Mouse (Mus musculus) limb, embryonic 12.5 days (tissue): ENCODE measurements around the gene Nup153. TPM values are rescaled to one million over a fixed set of nuclear protein-coding genes. Genes with fewer than 3 reads are reported as not detected.
A peak's percentile ranks its signal among the peaks of the same experiment; 100 is the strongest.

ENCODE experiments used
- ATAC-seq: fragments of 200-750 bp; cut with Nextera tagmentation; 2 replicates; pipeline ENCODE4 v1.8.0; 2017; ENCODE audit warnings: low read depth, moderate TSS enrichment; ENCODE audit not compliant: insufficient number of reproducible peaks, insufficient read depth, low FRiP score, low TSS enrichment
- H3K27ac ChIP-seq: fragments of 300-500 bp; sonication (generic); 2 replicates; pipeline ENCODE4 v1.5.1; 2016; ENCODE audit warnings: mild to moderate bottlenecking, moderate library complexity
- H3K27me3 ChIP-seq: fragments of 300-500 bp; sonication (generic); 2 replicates; pipeline ENCODE4 v1.6.1; 2016; ENCODE audit warnings: mild to moderate bottlenecking, moderate library complexity
- H3K36me3 ChIP-seq: fragments of 300-500 bp; sonication (generic); 2 replicates; pipeline ENCODE4 v1.6.1; 2016; ENCODE audit warnings: mild to moderate bottlenecking, moderate library complexity
- H3K4me1 ChIP-seq: fragments of 300-500 bp; sonication (generic); replicated peaks from 2 replicates; pipeline ENCODE4 v1.6.1; 2016
- H3K4me2 ChIP-seq: fragments of 300-500 bp; sonication (generic); 2 replicates; pipeline ENCODE4 v1.6.1; 2016; ENCODE audit warnings: mild to moderate bottlenecking, moderate library complexity
- H3K4me3 ChIP-seq: fragments of 300-500 bp; sonication (generic); replicated peaks from 2 replicates; pipeline ENCODE4 v1.5.1; 2016; ENCODE audit warnings: mild to moderate bottlenecking
- H3K9ac ChIP-seq: fragments of 300-500 bp; sonication (generic); replicated peaks from 2 replicates; pipeline ENCODE4 v1.6.1; 2016; ENCODE audit warnings: mild to moderate bottlenecking, moderate library complexity
- H3K9me3 ChIP-seq: fragments of 300-500 bp; sonication (generic); 2 replicates; pipeline ENCODE4 v1.6.1; 2016; ENCODE audit warnings: mild to moderate bottlenecking, moderate library complexity
- WGBS: fragments of 180-500 bp; shearing (Covaris S2); methylation state at CpG from one replicate; pipeline ENCODE4 v1.1.7; 2016; 5-methylcytosine and 5-hydroxymethylcytosine counted together
- polyA plus RNA-seq: library from polyadenylated mRNA; unstranded; fragments of >200 nt; fragmentation: Nextera tagmentation; extraction: Ambion mirVana; gene quantifications from 2 replicates; pipeline ENCODE4 v1.2.1, GENCODE M21; 2016

Nup153 gene
- polyA plus RNA-seq, 1 experiment from 2014 or later, result 41.0 TPM

DNA sequence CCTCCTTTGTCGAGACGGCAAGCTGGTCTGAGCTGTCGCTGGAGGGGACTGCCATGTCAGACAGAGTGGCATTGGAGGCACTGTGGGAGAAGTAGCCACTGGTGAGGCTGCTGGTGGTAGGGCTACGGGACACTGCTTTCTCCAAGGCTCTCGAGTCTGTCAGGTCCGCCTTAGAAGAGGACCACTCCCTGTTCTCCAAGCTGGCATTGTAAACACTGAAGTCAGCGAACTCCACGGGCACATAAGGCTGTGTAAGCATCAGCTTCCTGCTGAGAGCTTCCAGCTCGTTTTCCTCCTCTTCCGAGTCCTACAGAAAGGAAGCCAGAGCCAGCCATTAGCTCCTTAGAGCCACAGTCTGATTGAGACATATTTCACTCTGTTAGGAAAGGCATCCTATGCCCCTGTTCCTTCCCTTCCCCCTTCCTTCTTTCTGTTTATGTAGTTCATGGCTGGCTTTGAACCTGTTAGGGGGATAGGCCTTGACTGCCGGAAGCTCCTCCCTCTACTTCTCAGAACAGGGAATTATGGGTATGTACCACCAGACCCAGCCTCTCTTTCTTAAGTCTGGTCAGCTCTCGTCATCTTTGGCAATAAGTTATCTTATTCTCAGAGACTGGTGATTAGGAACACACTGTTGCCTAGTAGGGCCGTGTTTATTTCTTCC, 25.0 kb upstream of the Nup153 start:
- peaks cover 38% of the 10 kb centered on the region for H3K36me3 ChIP-seq
- H3K4me2 ChIP-seq, result no peak overlapping the region
- WGBS, result 81% methylated on average over 13 of the region's 13 CpGs
- no peak for ATAC-seq
- H3K9ac ChIP-seq, result no peak overlapping the region
- no peak overlapping the region for H3K4me3 ChIP-seq
- H3K4me1 ChIP-seq, result no peaks in the 10 kb centered on the region
- H3K27me3 ChIP-seq, result no peaks in the 10 kb centered on the region
- H3K9me3 ChIP-seq, result no peaks in the 10 kb centered on the region
- no peak overlapping the region for H3K27ac ChIP-seq

- no peak for ATAC-seq
- H3K4me2 ChIP-seq, result no peak overlapping the region
- no peaks in the 10 kb centered on the region for H3K27me3 ChIP-seq
- H3K4me3 ChIP-seq, result no peak overlapping the region
- peaks cover 32% of the 10 kb centered on the region for H3K36me3 ChIP-seq
- 83% methylated on average over 5 of the region's 5 CpGs for WGBS
- no peak overlapping the region for H3K27ac ChIP-seq
- no peak overlapping the region for H3K9ac ChIP-seq
- no peaks in the 10 kb centered on the region for H3K4me1 ChIP-seq
- H3K9me3 ChIP-seq, result no peaks in the 10 kb centered on the region
Measured at GRCm38 (mm10) chr13:46748138-46748873, 20.6 kb upstream of the Nup153 start.

DNA sequence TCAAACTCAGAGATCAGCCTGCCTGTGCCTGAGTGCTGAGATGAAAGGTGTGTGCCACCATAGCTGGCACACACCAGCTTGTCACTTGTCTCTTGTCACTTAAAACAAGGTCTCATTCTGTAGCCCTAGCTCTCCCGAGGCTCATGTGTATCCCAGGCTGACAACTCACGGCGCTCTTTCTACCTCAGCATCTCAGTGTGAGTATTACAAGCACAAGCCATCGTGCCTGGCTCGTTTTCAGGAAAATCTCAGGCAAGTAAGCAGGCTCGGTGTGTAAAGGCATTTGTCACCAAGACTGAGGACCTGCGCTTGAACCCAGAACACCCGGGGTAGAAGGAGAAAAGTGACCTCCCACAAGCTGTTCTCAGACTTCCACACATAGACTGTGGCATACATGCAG, 16.1 kb upstream of the Nup153 start:
- Histone ChIP-seq H3K27me3 (no peaks in the 10 kb centered on the region), H3K27ac (no peak overlapping the region), H3K9ac (no peak overlapping the region), H3K4me3 (no peak overlapping the region), H3K36me3 (no peaks in the 10 kb centered on the region), H3K9me3 (no peaks in the 10 kb centered on the region), H3K4me1 (no peaks in the 10 kb centered on the region), H3K4me2 (no peak overlapping the region)
- WGBS, result 81% methylated on average over 8 of the region's 8 CpGs
- ATAC-seq, result no peak

DNA sequence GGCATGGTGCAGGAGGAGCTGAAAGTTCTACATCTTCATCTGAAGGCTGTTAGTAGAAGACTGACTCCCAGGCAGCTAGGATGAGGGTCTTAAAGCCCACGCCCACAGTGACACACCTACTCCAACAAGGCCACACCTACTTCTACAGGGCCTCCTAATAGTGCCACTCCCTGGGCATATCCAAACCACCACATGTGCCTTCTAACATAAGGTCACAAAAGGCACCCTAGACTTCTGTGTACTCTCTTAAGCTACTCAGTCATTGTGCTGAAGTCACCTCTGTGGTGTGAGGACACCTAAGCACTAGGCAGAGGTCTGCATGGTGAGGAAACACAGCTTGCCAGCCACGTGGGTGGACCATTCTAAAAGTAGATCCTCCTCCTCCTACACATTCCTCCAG, 14.6 kb upstream of the Nup153 start:
- Histone ChIP-seq H3K9me3 (no peaks in the 10 kb centered on the region), H3K27me3 (no peaks in the 10 kb centered on the region), H3K9ac (no peak overlapping the region), H3K4me2 (no peak overlapping the region), H3K4me1 (no peaks in the 10 kb centered on the region), H3K36me3 (no peaks in the 10 kb centered on the region), H3K4me3 (no peak overlapping the region), H3K27ac (no peak overlapping the region)
- WGBS, result 67% methylated on average over 2 of the region's 2 CpGs
- no peak for ATAC-seq

DNA sequence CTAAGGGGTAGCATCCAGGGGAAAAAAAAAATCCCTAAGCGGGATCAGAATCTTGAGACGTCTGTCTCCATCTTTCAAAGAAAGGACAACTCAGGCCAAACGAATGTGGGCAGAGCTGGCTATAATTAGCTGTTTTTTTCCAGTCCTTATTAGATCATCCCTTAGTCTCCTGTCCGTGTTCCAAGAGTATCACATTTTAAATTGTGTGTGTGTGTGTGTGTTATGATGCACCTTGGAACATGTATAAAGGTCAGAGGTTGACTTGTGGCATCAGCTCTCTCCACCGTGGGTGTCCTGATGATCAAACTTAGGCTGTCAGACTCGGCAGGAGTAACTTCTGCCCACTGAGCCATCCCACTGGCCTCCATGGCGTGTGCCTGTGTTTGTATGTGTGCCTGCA, 11.7 kb upstream of the Nup153 start:
- WGBS, result 79% methylated on average over 7 of the region's 7 CpGs
- Histone ChIP-seq H3K36me3 (no peaks in the 10 kb centered on the region), H3K9ac (no peak overlapping the region), H3K27me3 (no peaks in the 10 kb centered on the region), H3K4me1 (peaks cover 6% of the 10 kb centered on the region; the same call in 1 of the 2 replicates), H3K4me3 (no peak overlapping the region), H3K9me3 (no peaks in the 10 kb centered on the region), H3K27ac (no peak overlapping the region), H3K4me2 (no peak overlapping the region)
- ATAC-seq, result no peak

DNA sequence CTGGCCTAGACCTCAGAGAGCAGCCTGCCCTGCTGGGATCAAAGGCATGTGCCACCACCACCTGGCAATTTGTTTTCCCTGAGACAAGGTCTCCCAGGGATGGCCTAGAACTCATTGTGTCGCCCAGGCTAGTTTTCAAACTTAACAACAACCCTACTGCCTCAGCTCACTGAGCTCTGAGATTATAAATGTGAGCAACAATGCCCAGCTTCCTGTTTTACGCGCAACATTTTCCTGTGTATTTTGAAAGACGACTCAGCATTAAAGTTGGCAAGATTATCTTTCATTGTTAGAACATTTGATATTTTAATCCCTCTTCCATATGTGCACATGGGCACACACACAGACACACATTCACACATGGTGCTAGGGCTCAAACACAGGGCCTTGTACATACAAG, 9.7 kb upstream of the Nup153 start:
- Histone ChIP-seq H3K36me3 (no peaks in the 10 kb centered on the region), H3K4me1 (peaks cover 6% of the 10 kb centered on the region; the same call in 1 of the 2 replicates), H3K27me3 (no peaks in the 10 kb centered on the region), H3K9ac (no peak overlapping the region), H3K4me2 (no peak overlapping the region), H3K4me3 (no peak overlapping the region), H3K27ac (no peak overlapping the region), H3K9me3 (no peaks in the 10 kb centered on the region)
- WGBS, result 78% methylated on average over 4 of the region's 4 CpGs
- ATAC-seq, result no peak

- Histone ChIP-seq H3K27ac (0 out of 2 replicates have a peak overlapping the region, but pooled peaks have one; percentile 41), H3K4me1 (peaks cover 6% of the 10 kb centered on the region; the same call in 1 of the 2 replicates)
- WGBS, result 3% methylated on average over 12 of the region's 12 CpGs
Measured at GRCm38 (mm10) chr13:46736479-46736865, 8.7 kb upstream of the Nup153 start.

DNA sequence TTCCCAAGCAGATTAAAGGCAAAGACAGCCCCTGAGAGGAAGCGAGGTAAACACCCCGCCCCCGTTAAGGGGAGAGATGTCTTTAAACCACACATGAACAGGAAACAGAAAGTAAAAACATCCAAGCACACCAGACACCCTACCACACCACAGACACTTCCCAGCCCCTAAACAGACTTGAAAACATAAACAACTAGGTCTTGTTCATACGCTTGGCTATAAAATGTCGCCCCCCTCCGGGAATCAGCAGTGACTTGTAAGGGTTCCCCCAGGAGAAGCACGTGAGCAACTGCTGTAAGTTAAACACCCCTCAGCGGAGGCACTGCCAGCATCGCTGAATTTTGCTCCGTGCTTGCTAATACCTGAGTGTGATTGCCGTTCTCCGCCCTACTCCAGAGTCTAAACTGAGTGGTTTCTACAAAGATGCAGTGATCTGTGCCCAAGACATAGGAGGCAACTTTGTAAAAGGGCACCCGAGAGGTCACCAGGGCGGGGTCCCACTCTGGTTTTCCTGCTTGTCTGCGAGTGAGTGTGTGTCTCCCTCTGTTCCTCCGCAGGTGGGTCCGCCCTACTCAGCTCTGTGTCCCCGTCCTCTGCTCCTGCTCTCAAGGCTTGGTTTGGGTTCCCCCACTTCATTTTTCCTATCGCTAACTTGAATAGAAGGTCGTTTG, 8.2 kb upstream of the Nup153 start:
- Histone ChIP-seq H3K9ac (peak overlapping the region; percentile 64), H3K4me3 (peak overlapping the region; percentile 47), H3K4me2 (peak overlapping the region; percentile 88), H3K9me3 (no peaks in the 10 kb centered on the region), H3K36me3 (no peaks in the 10 kb centered on the region), H3K27ac (0 out of 2 replicates have a peak overlapping the region, but pooled peaks have one; percentile 41), H3K27me3 (no peaks in the 10 kb centered on the region), H3K4me1 (peaks cover 6% of the 10 kb centered on the region; the same call in 1 of the 2 replicates)
- ATAC-seq, result peak; percentile 83
- under 1% methylated on average over 20 of the region's 20 CpGs for WGBS

More at GRCm38 (mm10) chr13:46736479-46736865, 8.7 kb upstream of the Nup153 start:
- Histone ChIP-seq H3K36me3 (no peaks in the 10 kb centered on the region), H3K4me2 (peak overlapping the region; percentile 88), H3K4me3 (peak overlapping the region; percentile 47), H3K9ac (peak overlapping the region; percentile 64), H3K9me3 (no peaks in the 10 kb centered on the region), H3K27me3 (no peaks in the 10 kb centered on the region)
- no peak for ATAC-seq

DNA sequence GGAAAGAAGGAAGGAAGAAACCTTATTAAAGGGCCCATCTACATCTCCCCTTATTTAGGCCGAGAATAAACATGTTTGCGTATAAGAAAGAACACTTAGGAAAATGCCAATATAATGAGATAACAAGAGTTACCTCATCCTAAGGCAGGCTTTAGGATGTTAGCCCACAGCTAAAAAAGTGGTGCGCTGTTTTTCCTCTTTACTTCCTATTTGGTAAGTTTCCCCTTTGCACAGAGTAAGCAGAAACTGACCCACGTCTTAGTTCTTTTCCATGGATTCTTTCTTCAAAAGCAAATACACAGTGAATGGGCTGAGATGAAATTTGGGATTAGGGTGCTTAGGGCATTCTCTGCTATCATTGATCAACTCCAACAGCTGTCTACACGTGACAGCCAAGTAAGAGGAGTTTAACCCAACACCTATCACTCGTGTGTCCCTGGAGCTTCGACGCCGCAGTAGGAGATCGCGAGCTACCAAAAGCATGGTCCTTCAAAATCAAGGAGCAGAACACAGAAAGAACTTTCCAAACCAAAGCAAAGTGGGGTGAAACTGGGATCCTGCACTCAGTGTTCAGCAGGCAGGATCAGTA, 7.6 kb upstream of the Nup153 start:
- Histone ChIP-seq H3K27ac (0 out of 2 replicates have a peak overlapping the region, but pooled peaks have one; percentile 20), H3K4me3 (peak overlapping the region; percentile 47), H3K9ac (peak overlapping the region; percentile 64), H3K4me2 (peak overlapping the region; percentile 88), H3K9me3 (no peaks in the 10 kb centered on the region), H3K27me3 (no peaks in the 10 kb centered on the region), H3K4me1 (peaks cover 6% of the 10 kb centered on the region; the same call in 1 of the 2 replicates), H3K36me3 (no peaks in the 10 kb centered on the region)
- 38% methylated on average over 11 of the region's 11 CpGs for WGBS
- no peak for ATAC-seq

- Histone ChIP-seq H3K36me3 (no peaks in the 10 kb centered on the region), H3K27ac (no peak overlapping the region), H3K9ac (no peak overlapping the region), H3K27me3 (no peaks in the 10 kb centered on the region), H3K4me3 (no peak overlapping the region), H3K4me1 (peaks cover 7% of the 10 kb centered on the region), H3K9me3 (no peaks in the 10 kb centered on the region), H3K4me2 (no peak overlapping the region)
- no peak for ATAC-seq
- WGBS, result 59% methylated on average over 2 of the region's 2 CpGs
Measured at GRCm38 (mm10) chr13:46729998-46730397, 2.3 kb upstream of the Nup153 start.

DNA sequence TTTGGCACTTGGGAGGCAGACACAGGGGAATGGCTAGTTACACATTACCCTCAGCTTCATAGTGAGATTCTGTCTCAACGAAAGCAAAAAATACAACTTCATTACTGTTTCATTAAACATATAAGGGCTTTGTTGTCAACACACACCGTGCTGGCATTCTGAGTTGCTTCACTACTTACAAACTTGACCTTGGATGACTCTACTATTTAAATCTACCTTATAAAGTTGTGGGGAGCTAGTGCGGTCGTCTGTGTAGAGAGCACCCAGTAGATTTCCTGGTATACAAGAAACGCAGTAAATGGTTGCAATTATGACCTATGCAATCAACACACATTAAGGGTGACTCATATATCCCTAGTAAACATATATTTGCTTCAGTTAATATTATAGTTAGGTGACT, 671 bp upstream of the Nup153 start:
- Histone ChIP-seq H3K9me3 (no peaks in the 10 kb centered on the region), H3K4me2 (peak overlapping the region; percentile 73), H3K36me3 (no peaks in the 10 kb centered on the region), H3K9ac (peak overlapping the region; percentile 52), H3K4me1 (peaks cover 12% of the 10 kb centered on the region), H3K4me3 (peak overlapping the region; percentile 99), H3K27me3 (no peaks in the 10 kb centered on the region), H3K27ac (peak overlapping the region; percentile 59)
- 28% methylated on average over 5 of the region's 5 CpGs for WGBS
- ATAC-seq, result no peak
